Mouse (Mus musculus) forebrain, embryonic 14.5 days (tissue): ENCODE measurements around the gene Unc93a. TPM values are rescaled to one million over a fixed set of nuclear protein-coding genes. Genes with fewer than 3 reads are reported as not detected.
"Not testable (repeated sequence)": the region's sequence is repeated elsewhere in the genome, so short reads cannot be mapped to it uniquely, and the experiment has no call there.

Experiments used
- ATAC-seq: fragments of 200-750 bp; cut with Nextera tagmentation; 2 replicates; pipeline ENCODE4 v1.8.0; 2017; ENCODE audit warnings: mild to moderate bottlenecking, moderate library complexity
- DNase-seq: peaks from one replicate; pipeline ENCODE4 v3.0.0-alpha.2; 2015; ENCODE audit warnings: low spot score
- H3K27ac ChIP-seq: fragments of 300-500 bp; sonication (generic); 2 replicates; pipeline ENCODE4 v1.5.1; 2014; ENCODE audit warnings: low read depth, mild to moderate bottlenecking, control low read depth, low read length, moderate library complexity
- H3K27me3 ChIP-seq: fragments of 300-500 bp; sonication (generic); replicated peaks from 2 replicates; pipeline ENCODE4 v1.6.1; 2014; ENCODE audit warnings: low read length, control low read depth, mixed read lengths; ENCODE audit not compliant: control insufficient read depth, insufficient read depth
- H3K36me3 ChIP-seq: fragments of 300-500 bp; sonication (generic); 2 replicates; pipeline ENCODE4 v1.6.1; 2014; ENCODE audit warnings: low read length, control low read depth; ENCODE audit not compliant: control insufficient read depth, insufficient read depth
- H3K4me1 ChIP-seq: fragments of 300-500 bp; sonication (generic); 2 replicates; pipeline ENCODE4 v1.6.1; 2014; ENCODE audit warnings: antibody characterized with exemption, low read length, control low read depth; ENCODE audit not compliant: control insufficient read depth, insufficient read depth
- H3K4me2 ChIP-seq: fragments of 300-500 bp; sonication (generic); 2 replicates; pipeline ENCODE4 v1.6.1; 2014; ENCODE audit warnings: mild to moderate bottlenecking, control low read depth, low read length
- H3K4me3 ChIP-seq: fragments of 300-500 bp; sonication (generic); 2 replicates; pipeline ENCODE4 v1.5.1; 2014; ENCODE audit warnings: low read depth, low read length, control low read depth
- H3K9ac ChIP-seq: fragments of 300-500 bp; sonication (generic); 2 replicates; pipeline ENCODE4 v1.6.1; 2014; ENCODE audit warnings: mild to moderate bottlenecking, low read length, control low read depth, moderate library complexity
- H3K9me3 ChIP-seq: fragments of 300-500 bp; sonication (generic); replicated peaks from 2 replicates; pipeline ENCODE4 v1.6.1; 2016; ENCODE audit warnings: low read length, control low read depth, mixed read lengths; ENCODE audit not compliant: control insufficient read depth
- WGBS: fragments of 180-500 bp; shearing (Covaris S2); extraction: QIAGEN DNeasy Blood & Tissue Kit; methylation state at CpG from one replicate; pipeline ENCODE4 v1.1.7; 2014; 5-methylcytosine and 5-hydroxymethylcytosine counted together
- polyA plus RNA-seq: library from polyadenylated mRNA; unstranded; fragments of >200 nt; fragmentation: Nextera tagmentation; extraction: Ambion mirVana; gene quantifications from 2 replicates; pipeline ENCODE4 v1.2.1, GENCODE M21; 2014

The Unc93a gene
- not detected in 2 replicates for polyA plus RNA-seq

GRCm38 (mm10) chr17:13131710-13132109, at the start of gene Unc93a:
Gene Unc93a (minus strand): TSS chr17:13131810.
- H3K36me3 ChIP-seq, H3K9me3 ChIP-seq, ATAC-seq, H3K4me1 ChIP-seq, H3K27ac ChIP-seq, H3K9ac ChIP-seq, H3K4me3 ChIP-seq, H3K27me3 ChIP-seq, H3K4me2 ChIP-seq, DNase-seq: not testable (repeated sequence)
- 62% methylated on average over 3 of the region's 4 CpGs for WGBS

- H3K9me3 ChIP-seq = peaks cover 16% of the 10 kb centered on the region
- H3K36me3 ChIP-seq, H3K4me1 ChIP-seq, H3K4me3 ChIP-seq, H3K27me3 ChIP-seq, H3K27ac ChIP-seq, ATAC-seq, DNase-seq, H3K9ac ChIP-seq, H3K4me2 ChIP-seq: not testable (repeated sequence)
- WGBS = 97% methylated on average over 5 of the region's 5 CpGs
Measured at GRCm38 (mm10) chr17:13180491-13180890, 48.9 kb upstream of the Unc93a start.

- not testable (repeated sequence) for H3K36me3 ChIP-seq, DNase-seq, H3K4me2 ChIP-seq, H3K27me3 ChIP-seq, ATAC-seq, H3K4me1 ChIP-seq, H3K9ac ChIP-seq, H3K4me3 ChIP-seq, H3K27ac ChIP-seq
- 91% methylated on average over 4 of the region's 4 CpGs for WGBS
- H3K9me3 ChIP-seq = peaks cover 12% of the 10 kb centered on the region
Measured at GRCm38 (mm10) chr17:13179021-13179420, 47.4 kb upstream of the Unc93a start.

GRCm38 (mm10) chr17:13177796-13178195, 46.2 kb upstream of the Unc93a start:
- 56% methylated on average over 1 of the region's 1 CpGs for WGBS

GRCm38 (mm10) chr17:13175609-13176008, 44.0 kb upstream of the Unc93a start:
- H3K4me2 ChIP-seq, H3K9me3 ChIP-seq, H3K27ac ChIP-seq, H3K9ac ChIP-seq, H3K4me3 ChIP-seq, H3K27me3 ChIP-seq, H3K4me1 ChIP-seq, ATAC-seq, H3K36me3 ChIP-seq, DNase-seq: not testable (repeated sequence)
- WGBS = no CpG with 5 or more reads among the region's 1 CpGs

More at GRCm38 (mm10) chr17:13177796-13178195, 46.2 kb upstream of the Unc93a start:
- not testable (repeated sequence) for H3K27ac ChIP-seq, H3K4me3 ChIP-seq, ATAC-seq, H3K4me1 ChIP-seq, H3K4me2 ChIP-seq, H3K36me3 ChIP-seq, H3K9ac ChIP-seq, H3K27me3 ChIP-seq, DNase-seq
- H3K9me3 ChIP-seq = peaks cover 12% of the 10 kb centered on the region

- not testable (repeated sequence) for H3K9ac ChIP-seq, H3K27ac ChIP-seq, H3K4me3 ChIP-seq, DNase-seq, H3K27me3 ChIP-seq, H3K9me3 ChIP-seq, ATAC-seq, H3K4me2 ChIP-seq, H3K36me3 ChIP-seq, H3K4me1 ChIP-seq
- WGBS = 46% methylated on average over 1 of the region's 3 CpGs
Measured at GRCm38 (mm10) chr17:13174029-13174428, 42.4 kb upstream of the Unc93a start.

GRCm38 (mm10) chr17:13173578-13173977, 42.0 kb upstream of the Unc93a start:
- not testable (repeated sequence) for H3K4me3 ChIP-seq, H3K4me2 ChIP-seq, H3K36me3 ChIP-seq, H3K4me1 ChIP-seq, H3K9ac ChIP-seq, H3K27me3 ChIP-seq, DNase-seq, H3K9me3 ChIP-seq, H3K27ac ChIP-seq, ATAC-seq
- WGBS = 90% methylated on average over 6 of the region's 6 CpGs

- H3K36me3 ChIP-seq, H3K27ac ChIP-seq, ATAC-seq, H3K4me3 ChIP-seq, H3K27me3 ChIP-seq, H3K4me2 ChIP-seq, H3K4me1 ChIP-seq, H3K9me3 ChIP-seq, H3K9ac ChIP-seq, DNase-seq: not testable (repeated sequence)
- 88% methylated on average over 7 of the region's 7 CpGs for WGBS
Measured at GRCm38 (mm10) chr17:13146128-13146527, 14.5 kb upstream of the Unc93a start.

- DNase-seq, H3K27me3 ChIP-seq, ATAC-seq, H3K4me3 ChIP-seq, H3K9ac ChIP-seq, H3K27ac ChIP-seq, H3K36me3 ChIP-seq, H3K4me1 ChIP-seq, H3K9me3 ChIP-seq, H3K4me2 ChIP-seq: not testable (repeated sequence)
- WGBS = 82% methylated on average over 4 of the region's 4 CpGs
Measured at GRCm38 (mm10) chr17:13144580-13145215, 13.1 kb upstream of the Unc93a start.
